Mouse (Mus musculus) C3H10T1/2 (cell line): ENCODE results near the gene Rela. TPM values are rescaled to one million over a fixed set of nuclear protein-coding genes. Genes with fewer than 3 reads are reported as not detected.

Experiments used
- polyA plus RNA-seq, 2 experiments: library from polyadenylated mRNA; unstranded; fragments of >200 nt; fragmentation: generic; extraction: Trizol; gene quantifications; one replicate each; pipeline ENCODE4 v1.2.1; 2012; ENCODE audit warnings: missing spikeins in 2 of 2

Gene Rela
- polyA plus RNA-seq = 10 to 100 TPM; 47.2 to 73.0 TPM

DNA sequence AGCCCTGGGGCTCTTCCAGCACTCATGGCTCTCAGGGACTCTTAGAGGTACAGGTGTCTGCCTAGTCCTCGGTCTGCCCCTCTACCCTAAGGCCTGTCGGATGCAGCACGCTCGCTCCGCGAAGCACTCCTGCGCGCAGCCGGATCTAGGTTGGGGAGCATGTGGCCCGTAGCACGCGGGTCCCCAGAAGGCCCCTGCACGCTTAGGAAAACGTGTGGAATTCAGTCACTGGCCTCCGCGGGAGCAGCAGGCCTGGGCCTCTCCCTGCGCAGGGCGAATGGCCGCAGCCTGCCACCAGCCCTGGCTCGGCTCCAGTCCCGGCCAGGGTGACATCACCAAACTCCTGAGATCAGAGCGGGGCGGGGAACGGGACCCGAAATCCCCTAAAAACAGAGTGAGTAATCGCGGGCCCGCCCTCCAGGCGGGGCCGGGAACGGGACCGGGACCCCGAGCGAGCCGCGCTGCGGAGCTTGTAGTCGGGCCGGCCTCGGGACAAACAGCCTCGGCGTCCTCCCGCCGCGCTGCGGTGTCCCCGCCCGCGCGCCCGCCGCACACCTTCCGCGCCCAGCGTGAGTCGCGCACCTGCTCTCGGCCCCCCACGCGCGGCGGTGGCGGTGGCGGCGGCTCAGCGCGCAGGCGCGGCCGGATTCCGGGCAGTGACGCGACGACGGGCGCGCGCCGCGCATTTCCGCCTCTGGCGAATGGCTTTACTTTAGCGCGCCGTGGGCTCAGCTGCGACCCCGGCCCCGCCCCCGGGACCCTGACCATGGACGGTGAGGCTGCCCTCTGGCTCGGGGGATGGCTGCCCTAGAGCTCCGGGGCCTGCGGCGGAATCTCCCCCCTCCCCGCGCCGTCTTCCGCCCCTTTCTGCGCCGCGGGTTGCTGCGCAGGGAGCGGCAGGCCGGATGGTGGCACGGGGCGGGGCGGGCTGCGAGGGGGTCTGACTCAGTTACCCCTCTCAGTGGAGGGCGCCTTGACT lies at the start of gene Rela:
Gene Rela, plus strand, starts transcription at position 415 of the 979 bp plus-strand sequence.

DNA sequence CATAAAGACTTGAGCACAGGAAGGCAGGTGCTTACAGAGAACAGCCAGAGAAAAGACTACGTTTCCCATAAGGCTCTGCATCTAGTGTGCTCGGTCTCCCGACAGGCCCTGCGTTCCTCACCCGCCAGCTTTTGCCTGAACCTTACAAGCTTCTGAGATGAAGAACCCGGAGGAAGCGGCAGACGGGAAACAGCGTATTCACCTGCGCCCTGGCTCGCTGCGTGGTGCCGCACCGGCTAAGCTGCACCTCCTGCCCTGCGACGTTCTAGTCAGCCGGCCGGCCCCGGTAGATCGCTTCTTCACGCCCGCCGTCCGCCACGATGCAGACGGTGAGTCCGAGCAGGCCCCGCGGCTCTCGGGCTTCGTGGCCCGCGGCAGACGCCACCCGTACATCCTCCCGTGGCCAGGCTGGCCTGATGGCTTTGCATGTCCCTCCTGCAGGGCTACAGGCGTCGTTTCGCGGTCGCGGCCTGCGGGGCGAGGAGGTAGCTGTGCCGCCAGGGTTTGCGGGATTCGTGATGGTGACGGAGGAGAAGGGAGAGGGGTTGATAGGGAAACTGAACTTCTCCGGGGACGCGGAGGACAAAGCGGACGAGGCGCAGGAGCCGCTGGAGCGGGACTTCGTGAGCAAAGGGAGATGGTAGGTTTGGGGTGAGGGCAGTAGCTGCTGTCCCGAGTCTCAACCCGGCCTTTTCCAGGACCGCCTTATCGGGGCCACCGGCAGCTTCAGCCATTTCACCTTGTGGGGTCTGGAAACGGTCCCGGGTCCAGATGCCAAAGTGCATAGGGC lies 35.3 kb upstream of the Rela start, which contains the start of gene Rnaseh2c:
Gene Rnaseh2c, plus strand, starts transcription at position 122 of the 790 bp plus-strand sequence.

DNA sequence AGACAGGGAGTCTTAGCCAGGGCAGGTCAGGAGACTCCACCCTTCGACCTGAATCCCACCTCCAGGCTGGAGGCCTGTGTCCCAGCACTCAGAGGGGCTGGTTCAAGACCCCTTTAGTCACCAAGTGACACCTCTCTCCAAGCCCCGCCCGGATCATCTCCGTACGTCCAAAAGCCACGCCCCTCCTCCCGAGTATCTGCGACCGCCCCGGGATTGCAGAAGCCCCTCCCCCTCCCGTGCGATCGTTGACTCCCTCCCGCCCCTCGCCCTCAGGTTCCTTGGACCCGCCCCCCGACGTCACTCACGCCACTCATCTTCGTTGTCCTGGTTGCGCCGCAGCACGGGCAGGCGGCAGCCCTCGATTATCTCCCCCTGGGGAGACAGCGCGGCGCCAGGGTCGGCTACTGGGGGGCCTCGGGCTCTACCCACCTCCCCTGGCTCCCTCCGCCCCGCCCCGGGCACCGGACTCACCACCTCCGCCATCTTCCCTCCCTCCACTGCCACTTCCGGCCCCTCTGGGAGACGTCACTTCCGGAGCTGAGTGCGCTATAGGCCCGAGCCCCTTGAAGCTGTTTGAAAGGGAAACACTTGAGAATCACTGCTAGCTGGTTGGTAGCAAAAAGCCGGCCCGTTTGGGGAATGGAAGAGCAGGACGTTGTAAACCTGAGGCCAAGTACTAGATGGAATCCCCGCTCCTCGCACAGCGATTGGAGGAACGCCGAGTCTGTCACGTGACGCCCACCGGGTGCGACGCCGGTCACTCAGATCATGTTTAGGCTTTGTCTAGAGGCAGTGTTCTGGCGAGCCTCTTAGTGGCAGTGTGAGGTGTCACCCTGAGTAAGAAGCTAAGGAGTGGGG lies 27.5 kb upstream of the Rela start, which contains the start of gene Kat5:
Gene Kat5, minus strand, starts transcription at position 691 of the 858 bp plus-strand sequence.

DNA sequence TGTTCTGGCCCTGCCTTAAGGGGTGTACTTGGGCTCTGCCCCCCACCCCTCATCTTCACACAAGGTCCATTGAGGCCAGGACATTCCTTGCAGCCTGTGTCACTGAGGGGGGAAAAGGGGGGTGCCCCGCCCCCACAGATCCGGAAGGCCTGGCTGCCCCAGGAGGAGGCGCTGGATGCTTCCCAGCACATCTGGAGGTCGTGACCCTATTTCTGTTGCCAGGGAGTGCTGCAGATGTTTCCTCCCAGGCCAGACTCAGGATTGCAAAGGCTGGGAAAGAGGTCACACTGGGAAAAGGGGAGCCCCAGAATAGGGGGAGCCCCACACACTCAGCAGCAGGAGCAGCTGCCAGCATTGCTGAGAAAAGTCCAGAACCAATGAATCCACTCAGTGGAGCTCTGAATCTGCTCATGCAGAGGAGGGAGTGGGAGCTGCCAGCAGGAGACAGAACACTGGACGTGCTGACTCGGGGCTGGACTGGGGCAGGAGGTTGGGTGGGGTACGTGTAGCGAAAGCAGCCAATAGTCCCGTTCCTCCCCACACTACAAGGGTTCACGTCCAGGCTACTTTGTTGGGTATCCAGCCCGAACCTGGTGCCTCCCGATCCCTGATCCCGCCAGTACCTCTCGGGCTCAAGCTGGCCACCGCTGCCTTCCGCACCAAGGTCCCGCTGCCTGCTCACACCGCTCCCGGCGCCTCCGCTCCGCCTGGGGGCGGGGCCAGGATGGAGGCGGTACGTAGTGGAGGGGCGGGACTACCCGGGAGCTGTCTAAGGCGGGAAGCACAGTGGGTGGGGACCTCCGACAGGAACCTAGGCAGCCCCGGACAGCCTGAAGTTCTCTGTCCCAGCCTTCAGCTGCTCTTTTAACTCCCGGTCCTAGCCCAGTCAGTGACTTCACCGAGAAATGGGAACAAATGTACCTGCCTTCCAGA lies 26.0 kb downstream of the Rela start, which contains the start of gene Sipa1:
Gene Sipa1, minus strand, starts transcription at position 727 of the 933 bp plus-strand sequence.

DNA sequence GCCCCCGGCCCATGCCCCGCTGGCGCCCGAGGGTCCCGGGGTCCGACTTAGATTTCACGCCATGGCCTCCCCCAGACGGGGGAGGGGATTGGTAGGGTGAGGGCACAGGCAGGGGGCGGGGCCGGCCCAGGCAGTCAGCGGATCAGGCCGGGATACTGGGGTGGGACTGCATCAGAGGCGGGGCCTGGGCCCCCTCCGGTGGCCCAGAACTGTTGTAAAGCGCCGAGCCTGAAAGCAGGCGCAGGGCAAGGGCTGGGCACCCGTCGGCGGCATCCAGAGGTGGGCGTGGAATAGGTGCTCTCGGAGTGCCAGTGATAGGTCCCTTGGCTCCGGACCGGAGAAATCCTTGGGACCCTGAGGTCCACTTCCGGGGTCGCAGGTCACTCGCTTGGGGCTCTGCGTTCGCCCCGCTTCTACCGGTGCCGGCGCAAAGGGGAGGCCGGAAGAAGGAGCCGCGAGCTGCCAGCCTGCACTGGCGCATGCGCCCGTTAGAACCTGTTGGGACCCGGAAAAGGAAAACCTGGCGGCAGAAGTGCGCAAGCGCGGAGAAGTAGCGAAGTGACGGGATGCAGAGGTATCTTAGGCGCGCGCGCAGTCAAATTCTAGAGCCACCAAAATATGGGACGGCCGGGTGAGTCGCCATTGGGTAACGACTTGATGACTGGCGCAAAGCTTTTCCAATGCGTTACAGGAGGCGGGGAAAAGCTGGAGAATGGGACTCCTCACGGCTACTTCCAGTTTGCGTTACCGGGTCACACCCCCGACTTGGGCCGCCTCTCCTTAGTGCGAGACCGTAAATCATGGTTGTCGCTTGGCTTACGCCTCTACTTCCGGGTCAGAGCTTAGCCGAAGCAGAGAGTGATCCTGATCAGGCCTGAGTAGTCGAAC lies 51.2 kb downstream of the Rela start, which contains the start of the genes Map3k11 and Pcnx3:
Gene Map3k11, plus strand, starts transcription at position 543 of the 888 bp plus-strand sequence.
Gene Pcnx3, minus strand, starts transcription at position 709 of the 888 bp plus-strand sequence.

Other genes starting within 250 kb of the Rela start
- 100 to 1,000 TPM in 1 of 2 experiments, 10 to 100 TPM in 1; 90.8 to 138 TPM for gene Sart1, start 248.8 kb upstream of the Rela start, polyA plus RNA-seq
- under 1 TPM; 0.15 to 0.57 TPM for gene Tsga10ip, start 235.0 kb upstream of the Rela start, polyA plus RNA-seq
- 100 to 1,000 TPM; 562 to 812 TPM for gene Drap1, start 212.5 kb upstream of the Rela start, polyA plus RNA-seq
- gene AI837181, start 212.3 kb upstream of the Rela start, polyA plus RNA-seq = 100 to 1,000 TPM; 130 to 150 TPM
- 10 to 100 TPM; 12.6 to 75.6 TPM for gene Fosl1, start 189.9 kb upstream of the Rela start, polyA plus RNA-seq
- 10 to 100 TPM; 19.1 to 30.2 TPM for gene Ccdc85b, start 179.6 kb upstream of the Rela start, polyA plus RNA-seq
- 10 to 100 TPM; 64.4 to 74.0 TPM for gene Fibp, start 176.9 kb upstream of the Rela start, polyA plus RNA-seq
- gene Ctsw, start 169.0 kb upstream of the Rela start, polyA plus RNA-seq = 1 to 10 TPM in 1 of 2 experiments, under 1 TPM in 1; 0.12 to 1.7 TPM
- 100 to 1,000 TPM; 126 to 239 TPM for gene Efemp2, start 163.5 kb upstream of the Rela start, polyA plus RNA-seq
- 10 to 100 TPM; 60.9 to 64.0 TPM for gene Mus81, start 149.1 kb upstream of the Rela start, polyA plus RNA-seq
- 1,000 to 10,000 TPM; 1,421 to 2,469 TPM for gene Cfl1, start 147.0 kb upstream of the Rela start, polyA plus RNA-seq
- under 1 TPM; 0.05 to 0.50 TPM for gene 1700020D05Rik, start 133.7 kb upstream of the Rela start, polyA plus RNA-seq
- 1 to 10 TPM; 1.8 to 8.4 TPM for gene Snx32, start 126.9 kb upstream of the Rela start, polyA plus RNA-seq
- gene Ovol1, start 76.8 kb upstream of the Rela start, polyA plus RNA-seq = under 1 TPM in 1 of 2 experiments, not detected in 1; 0.02 TPM
- gene Ap5b1, start 69.5 kb upstream of the Rela start, polyA plus RNA-seq = 1 to 10 TPM; 6.6 to 7.6 TPM
- 100 to 1,000 TPM; 102 to 285 TPM for gene Rnaseh2c, start 35.6 kb upstream of the Rela start, polyA plus RNA-seq
- 10 to 100 TPM; 20.8 to 66.9 TPM for gene Kat5, start 27.2 kb upstream of the Rela start, polyA plus RNA-seq
- 10 to 100 TPM; 21.0 to 36.8 TPM for gene Sipa1, start 26.2 kb downstream of the Rela start, polyA plus RNA-seq
- gene Map3k11, start 51.3 kb downstream of the Rela start, polyA plus RNA-seq = 10 to 100 TPM; 11.6 to 19.5 TPM
- 10 to 100 TPM; 16.2 to 56.0 TPM for gene Pcnx3, start 51.4 kb downstream of the Rela start, polyA plus RNA-seq
- under 1 TPM; 0.02 to 0.18 TPM for gene Kcnk7, start 66.9 kb downstream of the Rela start, polyA plus RNA-seq
- gene Ehbp1l1, start 88.8 kb downstream of the Rela start, polyA plus RNA-seq = 10 to 100 TPM; 24.1 to 35.5 TPM
- gene Fam89b, start 92.2 kb downstream of the Rela start, polyA plus RNA-seq = 100 to 1,000 TPM; 158 to 183 TPM
- gene Ltbp3, start 103.4 kb downstream of the Rela start, polyA plus RNA-seq = 100 to 1,000 TPM; 107 to 343 TPM
- gene Scyl1, start 133.9 kb downstream of the Rela start, polyA plus RNA-seq = 10 to 100 TPM; 46.7 to 81.2 TPM
- gene Frmd8, start 237.8 kb downstream of the Rela start, polyA plus RNA-seq = 10 to 100 TPM; 22.0 to 31.9 TPM
- gene Slc25a45, start 240.3 kb downstream of the Rela start, polyA plus RNA-seq = 10 to 100 TPM in 1 of 2 experiments, 1 to 10 TPM in 1; 4.8 to 25.6 TPM